Mouse (Mus musculus) CH12.LX (cell line): Measurements from ENCODE around the gene Icmt. TPM values are rescaled to one million over a fixed set of nuclear protein-coding genes. Genes with fewer than 3 reads are reported as not detected.

ENCODE experiments used
- DNase-seq: peaks from one replicate; pipeline ENCODE4 v3.0.0-alpha.2; 2013; ENCODE audit errors: extremely low read depth
- H3K27ac ChIP-seq: 2 replicates; pipeline ENCODE4 v1.5.1; 2012; ENCODE audit warnings: low read depth, mild to moderate bottlenecking, control low read depth, moderate library complexity; ENCODE audit not compliant: insufficient read depth
- H3K27me3 ChIP-seq: replicated peaks from 2 replicates; pipeline ENCODE3; 2012; ENCODE audit warnings: inconsistent platforms
- H3K36me3 ChIP-seq, 2 experiments: replicated peaks in 1 of 2; 2 replicates each; pipeline versions ENCODE3 to v1.6.1; 2012; ENCODE audit warnings: inconsistent platforms in 1 of 2, low read length in 1 of 2, mild to moderate bottlenecking in 1 of 2, mixed read lengths in 1 of 2, moderate library complexity in 1 of 2; ENCODE audit not compliant: control insufficient read depth in 1 of 2, insufficient read depth in 1 of 2
- H3K4me1 ChIP-seq, 2 experiments: 2 replicates each; pipeline ENCODE4 v1.6.1; 2012; ENCODE audit warnings: inconsistent platforms in 1 of 2, moderate library complexity in 1 of 2; ENCODE audit not compliant: insufficient read depth in 2 of 2, control insufficient read depth in 1 of 2
- H3K4me2 ChIP-seq: 2 replicates; pipeline ENCODE4 v1.6.1; 2012; ENCODE audit warnings: low read depth, mild to moderate bottlenecking, control low read depth; ENCODE audit not compliant: poor library complexity, insufficient read depth, severe bottlenecking
- H3K4me3 ChIP-seq, 3 experiments: fragments of 150-350 bp in 1 of 3; sonication (generic) in 1 of 3; replicated peaks in 1 of 3; 2 replicates each; pipeline versions ENCODE3 to v1.5.1; 2011 to 2012; ENCODE audit warnings: low read depth in 2 of 3, low read length in 2 of 3, mild to moderate bottlenecking in 2 of 3, moderate library complexity in 2 of 3, control low read depth in 1 of 3, improper control_type of control experiment in 1 of 3, inconsistent platforms in 1 of 3, mixed read lengths in 1 of 3; ENCODE audit not compliant: poor library complexity in 1 of 3
- H3K79me2 ChIP-seq: replicated peaks from 2 replicates; pipeline ENCODE4 v1.6.1; 2012; ENCODE audit warnings: mild to moderate bottlenecking, moderate library complexity; ENCODE audit not compliant: control insufficient read depth, poor library complexity, insufficient read depth, severe bottlenecking; ENCODE audit errors: extremely low read depth
- H3K9ac ChIP-seq: 2 replicates; pipeline ENCODE4 v1.6.1; 2012; ENCODE audit warnings: low read depth, mild to moderate bottlenecking, control low read depth, moderate library complexity; ENCODE audit not compliant: insufficient read depth
- H3K9me3 ChIP-seq: replicated peaks from 2 replicates; pipeline ENCODE3; 2012; ENCODE audit warnings: low read length, inconsistent platforms, mixed read lengths
- BHLHE40 ChIP-seq: IDR thresholded peaks from 2 replicates; pipeline ENCODE4 v1.6.1; 2011; ENCODE audit warnings: mild to moderate bottlenecking, low read depth, low read length, improper control_type of control experiment
- CTCF ChIP-seq, 2 experiments: IDR thresholded peaks in 1 of 2; conservative IDR thresholded peaks in 1 of 2; 2 replicates each; pipeline ENCODE4 v1.5.1; 2011 to 2012; ENCODE audit warnings: low read depth in 2 of 2, low read length in 2 of 2, improper control_type of control experiment in 1 of 2, inconsistent platforms in 1 of 2, mild to moderate bottlenecking in 1 of 2, moderate library complexity in 1 of 2
- EP300 ChIP-seq: IDR thresholded peaks from 2 replicates; pipeline ENCODE4 v1.6.1; 2011; ENCODE audit warnings: low read length, improper control_type of control experiment
- ETS1 ChIP-seq: conservative IDR thresholded peaks from 2 replicates; pipeline ENCODE4 v1.6.1; 2012; ENCODE audit warnings: low read depth, mild to moderate bottlenecking, inconsistent platforms, low read length, improper control_type of control experiment, moderate library complexity
- HCFC1 ChIP-seq: IDR thresholded peaks from 2 replicates; pipeline ENCODE4 v1.6.1; 2012; ENCODE audit warnings: low read depth, mild to moderate bottlenecking, inconsistent platforms, low read length, improper control_type of control experiment
- IRF4 ChIP-seq: IDR thresholded peaks from 2 replicates; pipeline ENCODE4 v1.6.1; 2014; ENCODE audit warnings: low read depth, mild to moderate bottlenecking, inconsistent platforms, low read length, improper control_type of control experiment
- MAFK ChIP-seq: IDR thresholded peaks from 2 replicates; pipeline ENCODE4 v1.6.1; 2011; ENCODE audit warnings: low read length, improper control_type of control experiment; ENCODE audit not compliant: insufficient replicate concordance
- MAX ChIP-seq: IDR thresholded peaks from 2 replicates; pipeline ENCODE4 v1.6.1; 2011; ENCODE audit warnings: low read length, improper control_type of control experiment
- MAZ ChIP-seq: IDR thresholded peaks from 2 replicates; pipeline ENCODE4 v1.6.1; 2012; ENCODE audit warnings: low read depth, mild to moderate bottlenecking, inconsistent platforms, low read length, improper control_type of control experiment, moderate library complexity
- MEF2A ChIP-seq: IDR thresholded peaks from 2 replicates; pipeline ENCODE4 v1.6.1; 2014; ENCODE audit warnings: low read depth, mild to moderate bottlenecking, inconsistent platforms, low read length, improper control_type of control experiment, borderline replicate concordance
- MXI1 ChIP-seq: IDR thresholded peaks from 2 replicates; pipeline ENCODE4 v1.6.1; 2011; ENCODE audit warnings: mild to moderate bottlenecking, low read depth, low read length, improper control_type of control experiment
- MYC ChIP-seq: IDR thresholded peaks from 2 replicates; pipeline ENCODE4 v1.6.1; 2011; ENCODE audit warnings: low read depth, mild to moderate bottlenecking, improper control_type of control experiment, low read length
- NELFE ChIP-seq: IDR thresholded peaks from 2 replicates; pipeline ENCODE4 v1.6.1; 2011; ENCODE audit warnings: low read depth, low read length, improper control_type of control experiment
- PAX5 ChIP-seq: IDR thresholded peaks from 2 replicates; pipeline ENCODE4 v1.6.1; 2012; ENCODE audit warnings: low read length, inconsistent platforms, mixed read lengths
- POLR2A ChIP-seq: IDR thresholded peaks from 2 replicates; pipeline ENCODE4 v1.6.1; 2011; ENCODE audit warnings: low read depth, mild to moderate bottlenecking, improper control_type of control experiment, low read length
- RAD21 ChIP-seq: IDR thresholded peaks from 2 replicates; pipeline ENCODE4 v1.6.1; 2011; ENCODE audit warnings: low read depth, mild to moderate bottlenecking, low read length, improper control_type of control experiment, moderate library complexity
- RCOR1 ChIP-seq: conservative IDR thresholded peaks from 2 replicates; pipeline ENCODE4 v1.6.1; 2012; ENCODE audit warnings: low read depth, mild to moderate bottlenecking, inconsistent platforms, low read length, improper control_type of control experiment
- SMC3 ChIP-seq: IDR thresholded peaks from 2 replicates; pipeline ENCODE4 v1.6.1; 2011; ENCODE audit warnings: low read depth, low read length, improper control_type of control experiment
- TBP ChIP-seq: conservative IDR thresholded peaks from 2 replicates; pipeline ENCODE4 v1.6.1; 2011; ENCODE audit warnings: low read depth, low read length, improper control_type of control experiment
- TCF12 ChIP-seq: IDR thresholded peaks from 2 replicates; pipeline ENCODE4 v1.6.1; 2014; ENCODE audit warnings: low read depth, mild to moderate bottlenecking, inconsistent platforms, low read length, improper control_type of control experiment
- UBTF ChIP-seq: IDR thresholded peaks from 2 replicates; pipeline ENCODE4 v1.6.1; 2012; ENCODE audit warnings: low read depth, mild to moderate bottlenecking, inconsistent platforms, low read length, improper control_type of control experiment, moderate library complexity
- ZNF384 ChIP-seq: IDR thresholded peaks from 2 replicates; pipeline ENCODE4 v1.6.1; 2012; ENCODE audit warnings: low read depth, low read length, improper control_type of control experiment, inconsistent platforms
- dilution Hi-C: fragments of 300-500 bp; cut with MboI; formaldehyde crosslinking; loops from 2 replicates; pipeline ENCODE4 v1.14.3; 2020; ENCODE audit warnings: low sequenced_read_pairs; ENCODE audit not compliant: extremely low pct_unique_long_range_greater_than_20kb, extremely low pct_ligation_motif_present
- in situ Hi-C: fragments of 300-500 bp; cut with MboI; formaldehyde crosslinking; loops from 3 replicates; pipeline ENCODE4 v1.14.3; 2019; ENCODE audit warnings: low sequenced_read_pairs, low pct_ligation_motif_present, low pct_unique_long_range_greater_than_20kb, mixed read lengths
- polyA plus RNA-seq: library from polyadenylated mRNA; unstranded; fragments of >175 nt; gene quantifications from 2 replicates; pipeline ENCODE4 v1.2.1, GENCODE M21; 2012; ENCODE audit warnings: low read depth; ENCODE audit not compliant: insufficient read length
- total RNA-seq, 2 experiments: library from RNA; depleted of rRNA; stranded (reverse); fragments of 300-350 nt in 1 of 2; fragments of >200 nt in 1 of 2; gene quantifications; 2 replicates each; pipeline ENCODE4 v1.2.3; 2012 to 2014

The Icmt gene
- total and polyA plus RNA-seq, 3 experiments, result 18.5 to 29.8 (median 21.5) TPM

GRCm38 (mm10) chr4:152272449-152273049 is 24.5 kb upstream of the Icmt start:
- no peaks in the 10 kb centered on the region for H3K27me3 ChIP-seq
- in situ Hi-C loops, result no loop called here
- peak; percentile 71 for DNase-seq
- peak overlapping the region; percentile 30; the same call in 1 of the 2 replicates for H3K27ac ChIP-seq
- peak overlapping the region in 1 of 3 experiments; percentile 46 for H3K4me3 ChIP-seq
- no peak overlapping the region; the same call in 1 of the 2 replicates for H3K9ac ChIP-seq
- dilution Hi-C loops, result no loop called here
- H3K4me2 ChIP-seq, result no peak overlapping the region
- H3K36me3 ChIP-seq, result peaks cover 0 to 19% of the 10 kb centered on the region in 2 experiments
- no peaks in the 10 kb centered on the region for H3K79me2 ChIP-seq
- peaks cover 45 to 60% of the 10 kb centered on the region in 2 experiments for H3K4me1 ChIP-seq
- TF ChIP-seq ETS1 (peak; percentile 38; the same call in 1 of the 2 replicates), MYC (peak; percentile 67; the same call in 1 of the 2 replicates), TCF12 (peak; percentile 86), MEF2A (peak; percentile 40; the same call in 1 of the 2 replicates), MAX (peak; percentile 50), MXI1 (peak; percentile 66), SMC3 (no peak), RCOR1 (peak; percentile 31; the same call in 1 of the 2 replicates), CTCF (conservative IDR thresholded peaks at IDR 0.05 in 1 of 2, IDR thresholded peaks at IDR 0.05 in 1 of 2; ENCODE audit: low read depth in 2 of 2, low read length in 2 of 2) (peak in 1 of 2 experiments; percentile 16; a peak in 1 of 4 replicates), TBP (no peak), EP300 (peak; percentile 65)
- H3K9me3 ChIP-seq, result no peaks in the 10 kb centered on the region

- Histone ChIP-seq H3K79me2 (no peaks in the 10 kb centered on the region), H3K36me3 (peaks cover 0 to 12% of the 10 kb centered on the region in 2 experiments), H3K4me3 (no peak overlapping the region), H3K9me3 (peaks cover 2% of the 10 kb centered on the region), H3K27me3 (no peaks in the 10 kb centered on the region), H3K27ac (no peak overlapping the region), H3K9ac (no peak overlapping the region), H3K4me1 (peaks cover 45 to 56% of the 10 kb centered on the region in 2 experiments), H3K4me2 (no peak overlapping the region)
- dilution Hi-C loops, result no loop called here
- DNase-seq, result no peak
- in situ Hi-C loops, result no loop called here
- TF ChIP-seq HCFC1 (no peak), POLR2A (no peak), BHLHE40 (no peak), MAZ (no peak), ZNF384 (no peak), IRF4 (no peak), PAX5 (no peak), MAFK (no peak), NELFE (no peak), RAD21 (no peak), UBTF (no peak)
- TF ChIP-seq, all 38 proteins: peak for 0
These were observed 23.8 kb upstream of the Icmt start for GRCm38 (mm10) chr4:152273191-152273590.
